Mouse (Mus musculus) fibroblast of lung, adult 2 months (primary cell): ENCODE measurements around the gene Smok3a.
"Not testable (repeated sequence)": the region's sequence is repeated elsewhere in the genome, so short reads cannot be mapped to it uniquely, and the experiment has no call there.

ENCODE experiments used
- DNase-seq: peaks from one replicate; pipeline ENCODE4 v3.0.0-alpha.2; 2011; ENCODE audit warnings: low read depth

The Smok3a gene

GRCm38 (mm10) chr5:138020961-138021479 is at the start of gene Smok3a, which contains the start of gene Smok3b:
Smok3a (plus strand) TSS chr5:138021261.
Smok3b (plus strand) TSS chr5:138021429.
- not testable (repeated sequence) for DNase-seq

GRCm38 (mm10) chr5:137973161-137973560 is 47.9 kb upstream of the Smok3a start:
- DNase-seq = no peak

GRCm38 (mm10) chr5:137973738-137974137 is 47.3 kb upstream of the Smok3a start:
- DNase-seq = no peak

GRCm38 (mm10) chr5:137974724-137975123 is 46.3 kb upstream of the Smok3a start:
- no peak for DNase-seq

- DNase-seq = no peak
These were observed 45.6 kb upstream of the Smok3a start for GRCm38 (mm10) chr5:137975434-137975833.

GRCm38 (mm10) chr5:137977291-137977690 is 43.8 kb upstream of the Smok3a start:
- DNase-seq = no peak

GRCm38 (mm10) chr5:137979081-137979480 is 42.0 kb upstream of the Smok3a start:
- DNase-seq = no peak

- DNase-seq = no peak
These were observed 39.8 kb upstream of the Smok3a start, which contains the start of gene Azgp1 for GRCm38 (mm10) chr5:137981300-137981699. Azgp1 (plus strand) TSS chr5:137981520.

- DNase-seq = no peak
These were observed 34.7 kb upstream of the Smok3a start for GRCm38 (mm10) chr5:137986351-137986750.

- DNase-seq = no peak
These were observed 11.6 kb upstream of the Smok3a start for GRCm38 (mm10) chr5:138009437-138009836.

- no peak for DNase-seq
These were observed 8.7 kb upstream of the Smok3a start for GRCm38 (mm10) chr5:138012382-138012781.

GRCm38 (mm10) chr5:138016530-138016929 is 4.5 kb upstream of the Smok3a start:
- no peak for DNase-seq

- no peak for DNase-seq
These were observed 4.1 kb upstream of the Smok3a start for GRCm38 (mm10) chr5:138016997-138017396.

GRCm38 (mm10) chr5:138019577-138019976 is 1.5 kb upstream of the Smok3a start:
- DNase-seq = not testable (repeated sequence)

- DNase-seq = not testable (repeated sequence)
These were observed 31.8 kb downstream of the Smok3a start, which contains the start of gene Smok3c for GRCm38 (mm10) chr5:138052894-138053293. Smok3c (plus strand) TSS chr5:138053194.

- no peak for DNase-seq
These were observed 52.7 kb downstream of the Smok3a start for GRCm38 (mm10) chr5:138073803-138074202.

GRCm38 (mm10) chr5:138075684-138076083 is 54.6 kb downstream of the Smok3a start:
- no peak for DNase-seq

GRCm38 (mm10) chr5:138076148-138076547 is 55.1 kb downstream of the Smok3a start:
- DNase-seq = no peak

GRCm38 (mm10) chr5:138080456-138080855 is 59.4 kb downstream of the Smok3a start:
- no peak for DNase-seq

GRCm38 (mm10) chr5:138081446-138081845 is 60.4 kb downstream of the Smok3a start:
- DNase-seq = no peak

GRCm38 (mm10) chr5:138083318-138083900 is 62.3 kb downstream of the Smok3a start:
- DNase-seq = no peak

- DNase-seq = no peak
These were observed 62.9 kb downstream of the Smok3a start for GRCm38 (mm10) chr5:138083936-138084335.
